Mouse (Mus musculus) heart, postnatal 0 days (tissue): ENCODE data around the gene Amz2. TPM values are rescaled to one million over a fixed set of nuclear protein-coding genes. Genes with fewer than 3 reads are reported as not detected.

Experiments
- ATAC-seq: fragments of 200-750 bp; cut with Nextera tagmentation; 2 replicates; pipeline ENCODE4 v1.8.0; 2017; ENCODE audit warnings: low read depth, moderate number of reproducible peaks, moderate library complexity; ENCODE audit not compliant: insufficient read depth
- DNase-seq: peaks from one replicate; pipeline ENCODE4 v3.0.0-alpha.2; 2016; ENCODE audit warnings: low spot score
- H3K27ac ChIP-seq: fragments of 300-500 bp; sonication (generic); 2 replicates; pipeline ENCODE4 v1.5.1; 2014; ENCODE audit warnings: low read depth, mild to moderate bottlenecking
- H3K27me3 ChIP-seq: fragments of 300-500 bp; sonication (generic); 2 replicates; pipeline ENCODE4 v1.6.1; 2014; ENCODE audit warnings: low read length, mixed read lengths; ENCODE audit not compliant: control insufficient read depth, insufficient read depth
- H3K36me3 ChIP-seq: fragments of 300-500 bp; sonication (generic); replicated peaks from 2 replicates; pipeline ENCODE4 v1.6.1; 2014; ENCODE audit warnings: low read length, mixed read lengths; ENCODE audit not compliant: control insufficient read depth, insufficient read depth
- H3K4me1 ChIP-seq: fragments of 300-500 bp; sonication (generic); 2 replicates; pipeline ENCODE4 v1.6.1; 2014; ENCODE audit warnings: antibody characterized with exemption; ENCODE audit not compliant: control insufficient read depth, insufficient read depth
- H3K4me2 ChIP-seq: fragments of 300-500 bp; sonication (generic); 2 replicates; pipeline ENCODE4 v1.6.1; 2014; ENCODE audit warnings: low read depth, mild to moderate bottlenecking, low read length, moderate library complexity
- H3K4me3 ChIP-seq: fragments of 300-500 bp; sonication (generic); 2 replicates; pipeline ENCODE4 v1.5.1; 2014; ENCODE audit warnings: low read depth, low read length
- H3K9ac ChIP-seq: fragments of 300-500 bp; sonication (generic); replicated peaks from 2 replicates; pipeline ENCODE4 v1.6.1; 2014; ENCODE audit warnings: low read depth, low read length, mixed read lengths
- H3K9me3 ChIP-seq: fragments of 300-500 bp; sonication (generic); replicated peaks from 2 replicates; pipeline ENCODE4 v1.6.1; 2016; ENCODE audit warnings: low read length; ENCODE audit not compliant: control insufficient read depth
- CTCF ChIP-seq: IDR thresholded peaks from 2 replicates; pipeline ENCODE4 v1.5.1; 2016; ENCODE audit warnings: antibody characterized with exemption, control low read depth, low read depth
- EP300 ChIP-seq: IDR thresholded peaks from 2 replicates; pipeline ENCODE4 v1.6.1; 2016; ENCODE audit warnings: antibody characterized with exemption, low read depth
- WGBS: fragments of 180-500 bp; shearing (Covaris S2); extraction: QIAGEN DNeasy Blood & Tissue Kit; methylation state at CpG from one replicate; pipeline ENCODE4 v1.1.7; 2014; 5-methylcytosine and 5-hydroxymethylcytosine counted together
- polyA plus RNA-seq: library from polyadenylated mRNA; unstranded; fragments of >200 nt; fragmentation: Nextera tagmentation; extraction: Ambion mirVana; gene quantifications from 2 replicates; pipeline ENCODE4 v1.2.1, GENCODE M21; 2015
- total RNA-seq: library from RNA; depleted of rRNA; stranded (reverse); fragments of >200 nt; gene quantifications from 2 replicates; pipeline ENCODE4 v1.2.3, GENCODE M21; 2014; ENCODE audit warnings: low replicate concordance

Amz2 gene
- total and polyA plus RNA-seq, 2 experiments from 2014 or later: 33.7 to 65.6 TPM

- H3K27me3 ChIP-seq: no peaks in the 10 kb centered on the region
- H3K9ac ChIP-seq: no peak overlapping the region
- H3K4me1 ChIP-seq: 0 out of 2 replicates have a peak, but pooled peaks cover 4% of the 10 kb centered on the region
- no peaks in the 10 kb centered on the region for H3K9me3 ChIP-seq
- no peak overlapping the region for H3K27ac ChIP-seq
- DNase-seq (no peak), ATAC-seq (no peak)
- no peak overlapping the region for H3K4me3 ChIP-seq
- 57% methylated on average over 8 of the region's 8 CpGs for WGBS
- H3K4me2 ChIP-seq: no peak overlapping the region
- peaks cover 35% of the 10 kb centered on the region for H3K36me3 ChIP-seq
- no peak for TF ChIP-seq CTCF
- TF ChIP-seq EP300: no peak
These were observed 11.1 kb downstream of the Amz2 start for GRCm38 (mm10) chr11:109436889-109437288.

GRCm38 (mm10) chr11:109439209-109439608, 13.5 kb downstream of the Amz2 start:
- peaks cover 35% of the 10 kb centered on the region for H3K36me3 ChIP-seq
- 8% methylated on average over 5 of the region's 5 CpGs for WGBS
- ATAC-seq (peak; percentile 27; the same call in 1 of the 2 replicates), DNase-seq (no peak)
- peak overlapping the region; percentile 51; the same call in 1 of the 2 replicates for H3K9ac ChIP-seq
- H3K4me1 ChIP-seq: 0 out of 2 replicates have a peak, but pooled peaks cover 4% of the 10 kb centered on the region
- no peak for TF ChIP-seq CTCF
- no peak for TF ChIP-seq EP300
- H3K27me3 ChIP-seq: no peaks in the 10 kb centered on the region
- H3K27ac ChIP-seq: peak overlapping the region; percentile 12
- no peaks in the 10 kb centered on the region for H3K9me3 ChIP-seq
- H3K4me3 ChIP-seq: peak overlapping the region; percentile 56
- H3K4me2 ChIP-seq: peak overlapping the region; percentile 79

- Histone ChIP-seq H3K4me1 (0 out of 2 replicates have a peak, but pooled peaks cover 4% of the 10 kb centered on the region), H3K27me3 (no peaks in the 10 kb centered on the region), H3K27ac (peak overlapping the region; percentile 12), H3K4me3 (peak overlapping the region; percentile 56), H3K9me3 (no peaks in the 10 kb centered on the region), H3K4me2 (peak overlapping the region; percentile 79), H3K36me3 (peaks cover 30% of the 10 kb centered on the region), H3K9ac (peak overlapping the region; percentile 51)
- ATAC-seq (peak; percentile 86), DNase-seq (peak; percentile 86)
- TF ChIP-seq CTCF: no peak
- TF ChIP-seq EP300: 0 out of 2 replicates have a peak, but pooled peaks have one; percentile 48
- under 1% methylated on average over 32 of the region's 32 CpGs for WGBS
These were observed 14.1 kb downstream of the Amz2 start for GRCm38 (mm10) chr11:109439829-109440340.

- no peak for ATAC-seq
These were observed 14.9 kb downstream of the Amz2 start for GRCm38 (mm10) chr11:109440641-109441040.

GRCm38 (mm10) chr11:109441119-109441518, 15.4 kb downstream of the Amz2 start:
- ATAC-seq: no peak
- WGBS: 69% methylated on average over 3 of the region's 3 CpGs
- peak; percentile 43 for DNase-seq

More at GRCm38 (mm10) chr11:109440641-109441040, 14.9 kb downstream of the Amz2 start:
- TF ChIP-seq CTCF (no peak), EP300 (no peak)
- no peak overlapping the region for H3K9ac ChIP-seq
- no peak overlapping the region for H3K27ac ChIP-seq
- H3K4me3 ChIP-seq: peak overlapping the region; percentile 56
- 0 out of 2 replicates have a peak, but pooled peaks cover 4% of the 10 kb centered on the region for H3K4me1 ChIP-seq
- no peaks in the 10 kb centered on the region for H3K9me3 ChIP-seq
- peak overlapping the region; percentile 79 for H3K4me2 ChIP-seq
- DNase-seq: no peak
- WGBS: 52% methylated on average over 4 of the region's 4 CpGs
- H3K36me3 ChIP-seq: peaks cover 23% of the 10 kb centered on the region
- no peaks in the 10 kb centered on the region for H3K27me3 ChIP-seq

More at GRCm38 (mm10) chr11:109441119-109441518, 15.4 kb downstream of the Amz2 start:
- H3K9ac ChIP-seq: no peak overlapping the region
- 0 out of 2 replicates have a peak, but pooled peaks cover 4% of the 10 kb centered on the region for H3K4me1 ChIP-seq
- H3K36me3 ChIP-seq: peaks cover 19% of the 10 kb centered on the region
- no peak overlapping the region for H3K4me2 ChIP-seq
- no peak overlapping the region for H3K4me3 ChIP-seq
- no peaks in the 10 kb centered on the region for H3K27me3 ChIP-seq
- no peak overlapping the region for H3K27ac ChIP-seq
- no peaks in the 10 kb centered on the region for H3K9me3 ChIP-seq
- TF ChIP-seq CTCF (peak; percentile 73), EP300 (no peak)
